16 mouse cellular contexts compared by ENCODE assay signal in genomic region chr3:38461742-38462141, GRCm38 (mm10).
"Had no signal": no experiment of that assay in that cellular context is flagged by ENCODE, and none has a peak within 500 bp of the region (broad histone marks: within the 10 kb centered on the region; RNA-seq: fewer than 3 reads in every experiment).

No protein-coding gene starts in this region.

- H3K9ac ChIP-seq: neural tube, embryonic 12.5 days; neural tube, embryonic 13.5 days; neural tube, embryonic 15.5 days; stomach, embryonic 15.5 days had no signal

- H3K4me1 ChIP-seq: neural tube, embryonic 13.5 days; neural tube, embryonic 15.5 days had no signal

- DNase-seq: retina, postnatal 1 day; right cerebral cortex, adult 18-20 months; right cerebral cortex, postnatal 14 days; right cerebral cortex, postnatal 25 days; right cerebral cortex, postnatal 4 days; spleen, adult 18-20 months; thymus, adult 18-20 months; thymus, adult 2 months; thymus, postnatal 14 days; thymus, postnatal 25 days; thymus, postnatal 36 days; thymus, postnatal 4 days had no signal

- H3K4me2 ChIP-seq: neural tube, embryonic 12.5 days; neural tube, embryonic 13.5 days; neural tube, embryonic 15.5 days; stomach, embryonic 15.5 days had no signal

- H3K27me3 ChIP-seq: neural tube, embryonic 12.5 days; neural tube, embryonic 13.5 days; neural tube, embryonic 15.5 days; stomach, embryonic 15.5 days had no signal

- H3K9me3 ChIP-seq: neural tube, embryonic 12.5 days; neural tube, embryonic 13.5 days; neural tube, embryonic 15.5 days; stomach, embryonic 15.5 days had no signal

- H3K4me3 ChIP-seq: neural tube, embryonic 12.5 days; neural tube, embryonic 13.5 days; neural tube, embryonic 15.5 days; stomach, embryonic 15.5 days had no signal

- H3K27ac ChIP-seq: neural tube, embryonic 12.5 days; neural tube, embryonic 13.5 days; neural tube, embryonic 15.5 days; stomach, embryonic 15.5 days had no signal
